Mouse (Mus musculus): ENCODE data around the gene Csnka2ip.

The Csnka2ip gene

DNA sequence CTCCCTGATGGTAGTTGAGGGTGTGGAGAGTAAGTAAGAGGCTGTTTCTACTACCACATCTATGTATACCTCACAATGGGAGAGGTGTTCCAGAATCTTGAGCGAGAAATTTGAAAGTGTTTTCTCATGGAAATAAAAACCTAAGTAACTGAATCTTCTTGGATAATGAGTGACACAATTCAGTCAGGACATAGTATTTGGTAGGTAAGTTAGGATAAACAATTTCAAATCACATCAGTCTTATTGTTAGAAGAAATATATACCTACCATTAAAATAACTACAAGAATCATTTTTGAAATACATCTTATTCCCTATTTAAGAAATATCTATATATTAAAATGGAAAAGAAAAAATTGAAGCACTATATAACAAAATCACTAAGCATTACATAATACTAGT lies at the start of gene Csnka2ip:
Gene Csnka2ip, minus strand, starts transcription at position 101 of the 400 bp plus-strand sequence.
- no peak for DNase-seq (ENCODE audit: low spot score)

DNA sequence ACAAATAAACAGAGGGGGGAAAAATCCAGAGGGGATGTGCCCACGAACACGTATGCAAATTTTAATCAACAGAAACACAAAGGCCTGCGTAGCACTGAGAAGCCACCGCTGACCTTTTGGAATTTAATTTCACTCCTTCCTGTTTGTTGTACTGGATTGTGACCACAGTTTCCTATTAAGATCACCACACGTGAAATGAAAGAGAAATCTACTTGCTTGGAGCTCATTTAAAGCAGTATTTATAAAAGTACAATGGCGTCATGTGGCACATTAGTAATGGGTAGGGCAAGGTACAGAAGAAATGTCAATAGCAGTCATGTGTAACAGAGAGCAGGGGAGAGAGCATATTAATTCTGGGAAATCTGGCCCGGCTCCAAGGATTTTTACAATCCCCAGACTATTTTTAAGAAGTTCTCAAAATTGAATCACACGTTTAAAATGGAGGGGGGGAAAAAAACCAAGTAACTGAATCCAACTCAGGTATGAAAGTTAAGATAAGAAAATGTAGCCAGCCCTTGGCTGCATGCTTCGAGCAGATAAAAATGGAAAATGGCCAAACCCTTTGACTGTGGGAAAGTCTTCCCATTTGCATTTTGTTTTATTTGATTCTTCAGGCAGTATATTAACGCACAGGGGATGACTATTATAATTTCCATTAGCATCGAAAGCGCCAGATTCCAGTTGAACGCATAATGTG lies 47.5 kb upstream of the Csnka2ip start:
- DNase-seq (ENCODE audit: low spot score), result no peak

DNA sequence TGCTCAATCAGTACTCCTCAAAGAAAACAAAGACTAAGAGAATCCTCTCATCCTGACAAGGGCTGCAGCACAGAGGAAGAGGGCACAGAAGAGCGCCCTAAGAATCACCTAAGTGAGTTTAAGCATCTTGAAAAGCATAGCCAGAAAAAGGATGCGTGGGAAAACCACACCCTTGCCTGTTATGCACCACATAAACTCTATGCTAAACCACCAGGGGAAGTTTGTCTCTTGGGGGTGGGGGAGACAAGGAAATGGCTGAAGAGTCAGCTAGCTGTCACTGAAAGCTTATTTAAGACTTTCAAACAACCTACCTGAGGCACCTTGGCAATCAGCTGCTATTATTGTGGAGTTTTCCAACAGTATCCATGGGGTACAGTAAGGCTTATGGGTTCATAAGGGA lies 45.6 kb upstream of the Csnka2ip start:
- DNase-seq (ENCODE audit: low spot score), result no peak

DNA sequence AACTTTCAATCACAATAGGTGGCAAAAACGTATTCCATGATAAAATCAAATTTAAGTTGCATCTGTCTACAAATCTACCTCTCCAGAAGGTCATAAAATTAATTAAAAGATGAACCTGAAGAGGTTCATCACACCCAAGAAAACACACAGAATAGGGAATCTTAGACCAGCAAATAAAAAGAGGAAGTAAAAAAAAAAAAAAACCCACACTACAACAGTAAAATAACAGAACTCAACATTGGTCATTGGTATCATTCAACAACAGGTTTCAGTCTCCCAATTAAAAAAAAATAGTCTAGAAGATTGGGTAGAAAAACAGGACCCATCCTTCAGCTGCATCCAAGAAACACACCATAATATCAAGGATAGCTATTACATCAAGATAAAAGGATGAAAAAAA lies 32.9 kb upstream of the Csnka2ip start:
- no peak for DNase-seq (ENCODE audit: low spot score)

DNA sequence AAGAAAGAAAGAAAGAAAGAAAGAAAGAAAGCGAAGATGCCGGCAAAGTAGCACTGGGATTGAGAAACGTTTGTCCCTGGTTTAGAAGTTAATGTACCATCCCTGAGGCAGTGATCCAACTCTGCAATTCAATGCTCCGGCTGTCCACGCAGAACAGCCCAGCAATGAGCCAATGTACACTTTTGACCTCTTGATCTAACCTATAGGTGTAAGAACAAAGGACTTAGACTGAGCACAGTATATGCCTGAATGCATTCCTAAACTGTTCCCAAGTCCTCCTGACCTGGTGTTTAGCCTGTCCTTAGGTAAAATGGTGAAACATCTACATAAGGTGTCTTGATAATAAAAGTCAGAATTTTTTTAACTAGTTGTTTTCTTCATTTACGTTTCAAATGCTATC lies 17.9 kb upstream of the Csnka2ip start:
- DNase-seq (ENCODE audit: low spot score), result no peak

DNA sequence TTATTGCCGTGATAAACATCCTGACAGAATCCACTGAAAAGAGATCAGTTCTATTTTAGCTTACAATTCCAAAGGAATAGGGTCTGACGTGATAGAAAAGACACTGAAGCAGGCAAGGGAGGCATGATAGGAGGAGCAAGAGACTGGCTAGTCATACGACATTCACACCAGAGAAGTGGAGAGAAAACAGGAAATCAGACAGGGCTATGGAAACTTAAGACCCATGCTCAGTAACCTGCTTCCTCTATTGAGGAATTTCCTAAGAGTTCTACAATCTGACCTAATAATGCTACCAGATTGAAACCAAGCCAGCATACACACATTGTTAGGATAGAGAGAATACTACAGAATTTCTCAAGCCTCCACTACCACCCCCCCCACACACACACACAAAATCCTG lies 12.4 kb upstream of the Csnka2ip start:
- no peak for DNase-seq (ENCODE audit: low spot score)

DNA sequence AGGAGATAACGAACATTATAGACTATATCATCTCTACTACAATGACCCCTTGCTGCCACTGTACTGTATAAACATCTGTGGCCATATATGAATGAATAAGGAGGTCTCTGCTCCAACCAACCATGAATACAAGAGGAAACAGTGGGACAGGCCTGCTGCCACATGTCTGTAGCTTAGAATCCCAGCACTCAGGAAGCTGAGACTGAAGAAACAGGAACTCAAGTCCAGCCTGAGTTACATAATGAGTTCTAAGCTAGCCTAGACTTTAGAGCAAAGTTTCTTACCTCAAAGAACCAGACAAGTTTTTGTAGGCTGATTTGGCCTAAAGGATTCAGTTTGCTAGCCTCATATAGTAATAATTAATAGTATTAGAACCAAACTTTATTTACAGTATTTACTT lies 5.6 kb upstream of the Csnka2ip start:
- DNase-seq (ENCODE audit: low spot score), result no peak

DNA sequence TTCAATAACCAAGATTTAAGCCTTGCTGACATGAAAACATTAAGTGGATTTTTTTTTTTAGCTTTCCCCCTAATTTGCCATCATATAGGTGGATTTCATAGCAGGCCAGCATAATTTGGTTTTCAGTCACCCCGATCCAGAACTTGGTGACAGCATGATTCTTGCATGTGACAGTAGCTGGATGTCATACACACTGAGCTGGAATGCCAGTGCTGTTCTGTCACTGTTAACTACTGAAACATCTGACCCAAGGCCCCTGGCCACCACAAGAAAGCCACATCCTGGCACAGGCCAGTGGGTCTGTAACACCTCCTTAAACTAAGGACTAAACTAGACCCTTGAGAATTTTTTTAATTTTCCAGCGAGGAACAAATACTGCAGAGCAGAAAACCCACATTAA lies 15.4 kb downstream of the Csnka2ip start:
- no peak for DNase-seq (ENCODE audit: low spot score)

DNA sequence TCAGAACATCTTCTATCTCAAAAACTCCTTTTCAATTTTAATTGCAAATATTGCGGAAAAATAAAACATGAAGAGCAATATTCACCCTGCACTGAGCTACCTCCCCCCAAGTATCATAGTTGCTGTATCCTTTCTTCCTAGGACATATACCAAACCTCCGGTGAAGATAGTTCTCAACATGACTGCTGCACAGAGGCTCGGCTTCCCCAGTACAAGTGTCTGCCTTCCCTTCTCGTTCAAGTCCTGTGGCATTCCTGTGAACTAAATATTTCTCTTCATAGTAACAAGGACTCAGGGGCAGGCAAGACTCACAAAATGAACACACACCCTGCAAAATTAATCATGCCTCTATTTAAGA lies 16.0 kb downstream of the Csnka2ip start:
- no peak for DNase-seq (ENCODE audit: low spot score)

DNA sequence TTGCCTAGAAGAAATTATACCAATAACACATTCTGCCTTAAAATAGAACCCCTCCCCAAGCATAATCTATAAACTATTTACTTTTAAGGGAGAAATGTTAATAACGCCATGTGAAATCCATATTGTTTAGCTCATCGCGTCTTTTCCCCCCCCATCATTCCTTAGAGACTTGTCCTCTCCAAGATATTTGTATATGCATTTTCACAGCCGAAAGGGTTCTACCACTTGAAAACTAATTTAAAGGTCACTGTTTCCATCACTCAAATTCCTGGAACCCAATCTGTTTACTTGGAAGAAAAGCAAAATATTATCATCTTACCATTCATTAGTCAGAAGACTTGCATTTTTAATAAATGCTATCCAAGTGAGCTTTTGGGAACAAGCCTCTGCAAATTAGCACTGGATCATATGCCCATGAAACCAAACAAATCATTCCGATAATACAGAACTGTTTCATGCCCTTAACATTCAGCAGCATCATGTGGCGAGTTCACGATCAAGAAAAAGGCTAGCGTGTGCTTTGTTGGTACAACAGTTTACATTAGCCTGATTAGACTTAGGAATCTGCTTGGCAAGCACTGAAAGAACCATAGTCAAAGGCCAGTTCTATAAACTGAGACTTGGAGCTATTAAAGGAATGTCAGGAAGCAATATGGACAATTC lies 16.5 kb downstream of the Csnka2ip start:
- DNase-seq (ENCODE audit: low spot score), result no peak

DNA sequence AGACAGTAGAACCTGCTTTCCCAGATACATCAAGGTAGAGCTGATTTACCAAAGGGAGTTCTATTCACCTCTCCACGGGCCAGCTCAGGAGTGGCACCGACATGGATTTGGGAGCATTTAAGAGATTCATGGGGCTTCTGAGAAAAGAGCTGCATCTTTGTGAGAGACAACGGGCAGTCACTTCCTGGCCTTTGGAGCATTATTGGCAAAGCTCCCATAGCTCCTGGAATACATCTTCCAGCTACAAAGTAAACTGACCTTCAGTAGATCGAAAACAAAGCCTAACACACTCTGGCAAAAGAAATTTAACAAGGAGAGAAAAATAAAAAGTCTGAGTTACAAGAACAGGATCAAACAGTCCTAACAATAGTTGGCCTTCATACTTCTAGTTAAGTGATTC lies 17.6 kb downstream of the Csnka2ip start:
- DNase-seq (ENCODE audit: low spot score), result no peak

DNA sequence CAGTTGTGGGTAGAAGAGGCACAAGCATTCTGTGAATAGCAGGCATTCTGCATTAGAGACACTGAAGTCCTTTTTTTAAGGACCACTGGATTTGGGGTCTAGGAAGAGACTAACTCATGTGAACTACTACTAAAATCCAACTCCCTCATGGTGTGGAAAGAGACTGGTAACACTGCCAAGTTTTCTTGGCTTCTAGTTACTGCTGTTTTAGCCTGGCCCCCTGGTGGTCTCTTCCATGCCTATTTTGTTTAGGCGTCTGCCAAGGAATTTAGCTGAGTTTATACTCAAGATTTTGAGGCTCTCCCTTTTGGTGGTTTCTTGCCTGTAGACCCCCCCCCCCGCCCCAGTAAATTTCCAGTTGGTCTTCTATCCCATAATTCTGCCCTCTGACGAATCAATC lies 18.8 kb downstream of the Csnka2ip start:
- DNase-seq (ENCODE audit: low spot score), result no peak

DNA sequence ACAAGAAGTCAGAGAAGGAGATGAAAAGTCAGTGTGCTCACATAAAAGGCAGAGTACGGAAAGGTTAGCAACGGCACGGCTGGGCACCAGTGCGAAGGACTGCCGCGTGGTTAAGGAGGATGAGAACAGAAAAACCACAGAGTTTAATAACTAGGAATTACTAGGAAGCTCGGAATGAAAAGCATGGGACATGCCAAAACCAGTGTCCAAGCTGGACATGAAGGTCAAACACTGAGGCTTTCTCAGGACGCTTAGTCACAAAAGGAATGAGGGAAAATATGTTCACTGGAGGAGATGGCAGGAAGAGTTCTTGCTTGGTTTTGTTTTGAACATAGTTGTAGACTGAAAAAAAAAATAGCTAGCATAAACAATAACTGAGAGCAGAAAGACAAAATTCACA lies 32.7 kb downstream of the Csnka2ip start:
- DNase-seq (ENCODE audit: low spot score), result no peak

DNA sequence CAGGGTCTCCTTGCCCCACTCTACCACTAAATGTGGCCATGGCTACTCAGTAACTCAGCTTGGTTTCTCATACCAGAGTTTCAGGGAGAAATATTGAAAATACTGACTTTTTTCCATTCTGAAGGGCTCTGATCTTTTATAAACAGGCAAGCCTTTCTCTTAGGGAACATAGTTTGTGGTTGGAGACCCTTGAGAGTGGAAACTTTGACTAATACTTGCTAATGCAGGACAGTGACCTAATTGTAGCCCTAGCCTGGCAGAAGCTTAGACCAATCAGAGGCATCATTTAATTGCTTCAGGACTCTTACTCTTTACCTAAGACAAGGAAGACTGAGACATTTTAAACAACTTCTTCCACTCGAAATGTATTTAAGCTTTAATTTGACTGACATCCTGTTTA lies 39.1 kb downstream of the Csnka2ip start:
- DNase-seq (ENCODE audit: low spot score), result no peak

DNA sequence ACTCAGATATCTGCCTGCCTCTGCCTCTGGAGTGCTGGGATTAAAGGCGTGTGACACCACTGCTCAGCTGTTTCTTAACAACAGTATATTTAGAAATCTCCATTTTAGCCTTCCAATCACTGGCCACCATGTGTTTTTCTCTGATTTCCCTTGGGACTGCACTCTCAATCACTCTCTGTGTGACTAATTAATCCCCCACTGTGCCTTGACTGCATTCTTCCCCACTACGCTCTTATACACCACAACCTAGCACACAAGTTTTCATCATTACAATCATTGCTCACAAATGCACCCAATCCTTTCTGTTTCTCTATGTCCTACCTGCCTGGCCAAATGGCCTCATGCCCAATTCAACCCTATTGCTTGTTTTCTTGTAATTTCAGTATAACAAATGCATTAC lies 43.7 kb downstream of the Csnka2ip start:
- no peak for DNase-seq (ENCODE audit: low spot score)

DNA sequence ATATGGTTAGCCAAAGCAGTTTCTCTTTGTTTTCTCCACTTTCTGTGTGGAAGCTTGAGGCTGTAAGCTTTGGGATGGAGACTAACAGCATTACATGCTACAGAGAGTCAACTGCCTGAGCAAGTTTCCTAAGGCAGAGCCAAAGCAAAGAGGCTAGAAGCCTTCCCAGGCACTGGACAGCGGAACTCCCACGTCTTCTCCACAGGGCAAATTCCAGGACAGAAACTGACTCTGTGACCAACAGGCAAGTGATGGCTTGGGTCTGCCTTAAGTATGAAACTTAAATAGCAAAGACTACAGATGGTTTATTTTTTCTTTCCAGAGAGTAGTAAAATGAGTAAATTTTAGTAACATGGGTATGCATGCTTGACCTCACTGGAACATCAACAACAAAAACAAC lies 75.3 kb downstream of the Csnka2ip start:
- DNase-seq (ENCODE audit: low spot score), result no peak

DNA sequence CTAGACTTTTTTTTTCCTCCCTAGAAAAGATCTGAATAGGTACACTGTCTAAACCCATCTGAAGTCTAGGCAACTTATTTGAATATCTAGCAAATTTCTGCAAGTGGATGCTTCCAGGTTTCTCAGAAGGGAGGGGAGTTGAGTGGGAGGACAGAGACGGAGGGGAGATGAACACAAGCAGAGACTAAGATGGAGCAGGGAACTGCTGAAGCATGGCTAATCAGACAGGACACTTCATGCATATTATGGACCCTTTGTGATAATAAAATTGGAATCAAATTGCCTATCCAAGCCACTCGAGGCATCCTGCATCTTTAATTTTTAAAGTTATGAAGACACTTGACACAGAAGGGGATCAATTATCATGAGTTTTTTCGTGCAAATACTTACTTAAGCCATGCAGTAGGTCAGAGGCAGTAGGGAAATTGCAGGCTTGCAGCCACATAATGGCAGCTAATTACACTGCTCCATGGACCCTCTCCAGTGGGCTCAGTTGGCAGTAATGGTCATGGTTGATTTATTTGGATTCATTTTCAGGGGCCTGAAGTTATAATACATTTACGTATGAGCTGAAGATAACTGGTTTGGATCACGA lies 78.1 kb downstream of the Csnka2ip start:
- no peak for DNase-seq (ENCODE audit: low spot score)

DNA sequence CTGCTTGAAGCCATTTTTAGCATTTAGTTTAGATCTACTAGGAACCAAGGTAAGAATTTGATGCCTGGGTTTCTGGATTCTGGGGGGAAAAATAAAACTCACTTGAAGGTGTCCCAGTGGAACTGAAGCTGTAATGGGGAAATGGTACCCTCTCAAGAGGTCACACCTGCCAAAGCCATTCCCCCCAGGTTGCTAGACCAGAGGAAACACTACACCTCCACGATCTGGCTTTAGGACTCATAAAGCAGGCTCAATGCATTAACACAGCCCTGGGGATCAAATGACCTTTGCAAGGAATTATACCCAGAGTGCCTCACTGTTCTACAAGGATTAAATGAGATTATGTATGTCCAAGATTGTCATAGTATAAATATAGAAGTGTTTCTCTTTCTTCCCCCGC lies 88.8 kb downstream of the Csnka2ip start:
- DNase-seq (ENCODE audit: low spot score), result no peak

Measured in left cerebral cortex, adult 11 months (tissue).